Mouse (Mus musculus): ENCODE measurements around the gene Acvr1b. TPM values are rescaled to one million over a fixed set of nuclear protein-coding genes. Genes with fewer than 3 reads are reported as not detected.

Acvr1b gene
- total RNA-seq, 1 experiment from 2014 or later, result 25.5 TPM

GRCm38 (mm10) chr15:101204781-101205180, 30.9 kb downstream of the Acvr1b start:
- ATAC-seq (replicated peaks in 1 of 2; ENCODE audit: insufficient read depth in 1 of 2, low FRiP score in 2 of 2, low TSS enrichment in 1 of 2, low read depth in 1 of 2, poor library complexity in 2 of 2, severe bottlenecking in 2 of 2), result no peak

- ATAC-seq (replicated peaks in 1 of 2; ENCODE audit: insufficient read depth in 1 of 2, low FRiP score in 2 of 2, low TSS enrichment in 1 of 2, low read depth in 1 of 2, poor library complexity in 2 of 2, severe bottlenecking in 2 of 2), result 0 out of 4 replicates have a peak, but pooled peaks of 1 of the 2 experiments have one; percentile 42
These were observed 36.4 kb downstream of the Acvr1b start for GRCm38 (mm10) chr15:101210228-101210627.

GRCm38 (mm10) chr15:101210998-101211613, 37.2 kb downstream of the Acvr1b start:
- no peak for ATAC-seq (replicated peaks in 1 of 2; ENCODE audit: insufficient read depth in 1 of 2, low FRiP score in 2 of 2, low TSS enrichment in 1 of 2, low read depth in 1 of 2, poor library complexity in 2 of 2, severe bottlenecking in 2 of 2)

- no peak for ATAC-seq (replicated peaks in 1 of 2; ENCODE audit: insufficient read depth in 1 of 2, low FRiP score in 2 of 2, low TSS enrichment in 1 of 2, low read depth in 1 of 2, poor library complexity in 2 of 2, severe bottlenecking in 2 of 2)
These were observed 38.6 kb downstream of the Acvr1b start for GRCm38 (mm10) chr15:101212435-101212834.

- no peak for ATAC-seq (replicated peaks in 1 of 2; ENCODE audit: insufficient read depth in 1 of 2, low FRiP score in 2 of 2, low TSS enrichment in 1 of 2, low read depth in 1 of 2, poor library complexity in 2 of 2, severe bottlenecking in 2 of 2)
These were observed 41.3 kb downstream of the Acvr1b start for GRCm38 (mm10) chr15:101215136-101215535.

- ATAC-seq (replicated peaks in 1 of 2; ENCODE audit: insufficient read depth in 1 of 2, low FRiP score in 2 of 2, low TSS enrichment in 1 of 2, low read depth in 1 of 2, poor library complexity in 2 of 2, severe bottlenecking in 2 of 2), result no peak
These were observed 42.2 kb downstream of the Acvr1b start for GRCm38 (mm10) chr15:101216036-101216435.

- no peak for ATAC-seq (replicated peaks in 1 of 2; ENCODE audit: insufficient read depth in 1 of 2, low FRiP score in 2 of 2, low TSS enrichment in 1 of 2, low read depth in 1 of 2, poor library complexity in 2 of 2, severe bottlenecking in 2 of 2)
These were observed 47.0 kb downstream of the Acvr1b start for GRCm38 (mm10) chr15:101220905-101221297.

- peak in 1 of 2 experiments; percentile 31; a peak in 1 of 4 replicates for ATAC-seq (replicated peaks in 1 of 2; ENCODE audit: insufficient read depth in 1 of 2, low FRiP score in 2 of 2, low TSS enrichment in 1 of 2, low read depth in 1 of 2, poor library complexity in 2 of 2, severe bottlenecking in 2 of 2)
These were observed 47.6 kb downstream of the Acvr1b start for GRCm38 (mm10) chr15:101221298-101222104.

- ATAC-seq (replicated peaks in 1 of 2; ENCODE audit: insufficient read depth in 1 of 2, low FRiP score in 2 of 2, low TSS enrichment in 1 of 2, low read depth in 1 of 2, poor library complexity in 2 of 2, severe bottlenecking in 2 of 2), result peak in 1 of 2 experiments; percentile 13; a peak in 1 of 4 replicates
These were observed 49.1 kb downstream of the Acvr1b start for GRCm38 (mm10) chr15:101222897-101223482.

GRCm38 (mm10) chr15:101223596-101223995, 49.7 kb downstream of the Acvr1b start:
- no peak for ATAC-seq (replicated peaks in 1 of 2; ENCODE audit: insufficient read depth in 1 of 2, low FRiP score in 2 of 2, low TSS enrichment in 1 of 2, low read depth in 1 of 2, poor library complexity in 2 of 2, severe bottlenecking in 2 of 2)

- ATAC-seq (replicated peaks in 1 of 2; ENCODE audit: insufficient read depth in 1 of 2, low FRiP score in 2 of 2, low TSS enrichment in 1 of 2, low read depth in 1 of 2, poor library complexity in 2 of 2, severe bottlenecking in 2 of 2), result peak; percentile 73 to 78
These were observed 50.4 kb downstream of the Acvr1b start, which contains the start of gene Grasp for GRCm38 (mm10) chr15:101224006-101224906. Gene Grasp, plus strand, starts transcription at chr15:101224188.

GRCm38 (mm10) chr15:101224977-101225376, 51.1 kb downstream of the Acvr1b start:
- no peak for ATAC-seq (replicated peaks in 1 of 2; ENCODE audit: insufficient read depth in 1 of 2, low FRiP score in 2 of 2, low TSS enrichment in 1 of 2, low read depth in 1 of 2, poor library complexity in 2 of 2, severe bottlenecking in 2 of 2)

- ATAC-seq (replicated peaks in 1 of 2; ENCODE audit: insufficient read depth in 1 of 2, low FRiP score in 2 of 2, low TSS enrichment in 1 of 2, low read depth in 1 of 2, poor library complexity in 2 of 2, severe bottlenecking in 2 of 2), result no peak
These were observed 54.1 kb downstream of the Acvr1b start for GRCm38 (mm10) chr15:101227971-101228370.

GRCm38 (mm10) chr15:101228866-101229590, 55.2 kb downstream of the Acvr1b start:
- ATAC-seq (replicated peaks in 1 of 2; ENCODE audit: insufficient read depth in 1 of 2, low FRiP score in 2 of 2, low TSS enrichment in 1 of 2, low read depth in 1 of 2, poor library complexity in 2 of 2, severe bottlenecking in 2 of 2), result no peak

- ATAC-seq (replicated peaks in 1 of 2; ENCODE audit: insufficient read depth in 1 of 2, low FRiP score in 2 of 2, low TSS enrichment in 1 of 2, low read depth in 1 of 2, poor library complexity in 2 of 2, severe bottlenecking in 2 of 2), result no peak
These were observed 56.6 kb downstream of the Acvr1b start for GRCm38 (mm10) chr15:101230503-101230902.

GRCm38 (mm10) chr15:101230995-101231647, 57.3 kb downstream of the Acvr1b start:
- peak in 1 of 2 experiments; percentile 37; a peak in 1 of 4 replicates for ATAC-seq (replicated peaks in 1 of 2; ENCODE audit: insufficient read depth in 1 of 2, low FRiP score in 2 of 2, low TSS enrichment in 1 of 2, low read depth in 1 of 2, poor library complexity in 2 of 2, severe bottlenecking in 2 of 2)

Measured in hematopoietic stem cell, adult 5-6 weeks (primary cell).